Mouse (Mus musculus) MEL (cell line): Measurements from ENCODE around the gene Vax2. TPM values are rescaled to one million over a fixed set of nuclear protein-coding genes. Genes with fewer than 3 reads are reported as not detected.

Source experiments
- DNase-seq: peaks from one replicate; pipeline ENCODE4 v3.0.0; 2011; ENCODE audit warnings: low read depth, low spot score
- H3K27ac ChIP-seq: 2 replicates; pipeline ENCODE4 v1.5.1; 2012; ENCODE audit warnings: low read depth, mild to moderate bottlenecking, control low read depth, low read length, moderate library complexity; ENCODE audit not compliant: control insufficient read depth
- H3K27me3 ChIP-seq, 2 experiments: fragments of 150-350 bp in 1 of 2; sonication (generic) in 1 of 2; 2 replicates each; pipeline ENCODE4 v1.6.1; 2012; ENCODE audit warnings: low read length in 2 of 2, mild to moderate bottlenecking in 2 of 2, improper control_type of control experiment in 1 of 2, moderate library complexity in 1 of 2; ENCODE audit not compliant: insufficient read depth in 2 of 2, control insufficient read depth in 1 of 2
- H3K36me3 ChIP-seq, 2 experiments: 2 replicates each; pipeline ENCODE4 v1.6.1; 2012 to 2014; ENCODE audit warnings: low read length in 2 of 2, improper control_type of control experiment in 1 of 2, inconsistent platforms in 1 of 2, mild to moderate bottlenecking in 1 of 2; ENCODE audit not compliant: insufficient read depth in 2 of 2, control insufficient read depth in 1 of 2
- H3K4me1 ChIP-seq, 2 experiments: fragments of 150-350 bp in 1 of 2; sonication (generic) in 1 of 2; 2 replicates each; pipeline ENCODE4 v1.6.1; 2012; ENCODE audit warnings: low read length in 2 of 2, improper control_type of control experiment in 1 of 2, mild to moderate bottlenecking in 1 of 2; ENCODE audit not compliant: insufficient read depth in 2 of 2, control insufficient read depth in 1 of 2
- H3K4me3 ChIP-seq, 2 experiments: fragments of 150-350 bp in 1 of 2; sonication (generic) in 1 of 2; 2 replicates each; pipeline ENCODE4 v1.5.1; 2012; ENCODE audit warnings: low read depth in 2 of 2, low read length in 2 of 2, mild to moderate bottlenecking in 2 of 2, moderate library complexity in 2 of 2, control low read depth in 1 of 2, improper control_type of control experiment in 1 of 2; ENCODE audit not compliant: control insufficient read depth in 1 of 2, insufficient read depth in 1 of 2
- H3K79me2 ChIP-seq: 2 replicates; pipeline ENCODE4 v1.6.1; 2012; ENCODE audit warnings: mild to moderate bottlenecking, low read length, moderate library complexity; ENCODE audit not compliant: control insufficient read depth, poor library complexity, insufficient read depth
- H3K9ac ChIP-seq: 2 replicates; pipeline ENCODE4 v1.6.1; 2012; ENCODE audit warnings: low read depth, mild to moderate bottlenecking, control low read depth, low read length, moderate library complexity; ENCODE audit not compliant: control insufficient read depth, poor library complexity, severe bottlenecking
- H3K9me3 ChIP-seq: fragments of 150-350 bp; sonication (generic); replicated peaks from 2 replicates; pipeline ENCODE4 v1.6.1; 2012; ENCODE audit warnings: mild to moderate bottlenecking, low read length, improper control_type of control experiment, moderate library complexity; ENCODE audit not compliant: insufficient read depth
- CHD1 ChIP-seq: IDR thresholded peaks from 2 replicates; pipeline ENCODE4 v1.6.1; 2012; ENCODE audit warnings: low read depth, mild to moderate bottlenecking, inconsistent platforms, low read length, improper control_type of control experiment
- CTCF ChIP-seq, 3 experiments: IDR thresholded peaks in 2 of 3; conservative IDR thresholded peaks in 1 of 3; 2 replicates each; pipeline ENCODE4 v1.5.1; 2011 to 2012; ENCODE audit warnings: low read length in 3 of 3, low read depth in 2 of 3, mild to moderate bottlenecking in 2 of 3, improper control_type of control experiment in 1 of 3, inconsistent platforms in 1 of 3, mixed read lengths in 1 of 3, moderate library complexity in 1 of 3; ENCODE audit not compliant: control insufficient read depth in 1 of 3, insufficient read depth in 1 of 3, poor library complexity in 1 of 3, severe bottlenecking in 1 of 3
- GABPA ChIP-seq: IDR thresholded peaks from 2 replicates; pipeline ENCODE4 v1.6.1; 2012; ENCODE audit warnings: low read depth, mild to moderate bottlenecking, inconsistent platforms, low read length, improper control_type of control experiment, moderate library complexity
- MAX ChIP-seq: IDR thresholded peaks from 2 replicates; pipeline ENCODE4 v1.6.1; 2011; ENCODE audit warnings: low read length, improper control_type of control experiment
- MAZ ChIP-seq: IDR thresholded peaks from 2 replicates; pipeline ENCODE4 v1.6.1; 2012; ENCODE audit warnings: low read depth, mild to moderate bottlenecking, inconsistent platforms, low read length, improper control_type of control experiment
- MEF2A ChIP-seq: IDR thresholded peaks from 2 replicates; pipeline ENCODE4 v1.6.1; 2014; ENCODE audit warnings: low read depth, mild to moderate bottlenecking, inconsistent platforms, low read length, improper control_type of control experiment; ENCODE audit not compliant: poor library complexity, insufficient replicate concordance, severe bottlenecking; ENCODE audit errors: extremely low read depth
- MXI1 ChIP-seq: IDR thresholded peaks from 2 replicates; pipeline ENCODE4 v1.6.1; 2011; ENCODE audit warnings: mild to moderate bottlenecking, low read depth, low read length, improper control_type of control experiment
- NRF1 ChIP-seq: IDR thresholded peaks from 2 replicates; pipeline ENCODE4 v1.6.1; 2014; ENCODE audit warnings: low read depth, mild to moderate bottlenecking, inconsistent platforms, low read length, improper control_type of control experiment, moderate library complexity; ENCODE audit not compliant: poor library complexity, insufficient read depth, severe bottlenecking
- POLR2A ChIP-seq, 2 experiments: IDR thresholded peaks; 2 replicates each; pipeline ENCODE4 v1.6.1; 2011 to 2012; ENCODE audit warnings: low read length in 2 of 2, mild to moderate bottlenecking in 2 of 2, control low read depth in 1 of 2, improper control_type of control experiment in 1 of 2, low read depth in 1 of 2, moderate library complexity in 1 of 2; ENCODE audit not compliant: control insufficient read depth in 1 of 2, insufficient read depth in 1 of 2, poor library complexity in 1 of 2
- POLR2AphosphoS5 ChIP-seq: IDR thresholded peaks from 2 replicates; pipeline ENCODE4 v1.6.1; 2012; ENCODE audit warnings: low read depth, borderline replicate concordance, mild to moderate bottlenecking, inconsistent platforms, low read length, moderate library complexity, mixed read lengths
- RAD21 ChIP-seq: IDR thresholded peaks from 2 replicates; pipeline ENCODE4 v1.6.1; 2011; ENCODE audit warnings: mild to moderate bottlenecking, low read depth, low read length, improper control_type of control experiment
- RCOR1 ChIP-seq: IDR thresholded peaks from 2 replicates; pipeline ENCODE4 v1.6.1; 2012; ENCODE audit warnings: low read depth, mild to moderate bottlenecking, inconsistent platforms, low read length, improper control_type of control experiment
- SMC3 ChIP-seq: IDR thresholded peaks from 2 replicates; pipeline ENCODE4 v1.6.1; 2011; ENCODE audit warnings: low read depth, low read length, improper control_type of control experiment
- TCF12 ChIP-seq: IDR thresholded peaks from 2 replicates; pipeline ENCODE4 v1.6.1; 2014; ENCODE audit warnings: low read depth, mild to moderate bottlenecking, inconsistent platforms, low read length, improper control_type of control experiment, moderate library complexity
- USF2 ChIP-seq, 2 experiments: IDR thresholded peaks; 2 replicates each; pipeline ENCODE4 v1.6.1; 2011 to 2012; ENCODE audit warnings: improper control_type of control experiment in 2 of 2, low read length in 2 of 2, borderline replicate concordance in 1 of 2, inconsistent platforms in 1 of 2, low read depth in 1 of 2, mild to moderate bottlenecking in 1 of 2; ENCODE audit not compliant: insufficient read depth in 1 of 2
- ZC3H11A ChIP-seq: IDR thresholded peaks from 2 replicates; pipeline ENCODE4 v1.6.1; 2012; ENCODE audit warnings: low read depth, mild to moderate bottlenecking, inconsistent platforms, low read length, improper control_type of control experiment
- polyA plus RNA-seq, 2 experiments: library from polyadenylated mRNA; stranded (reverse) in 1 of 2; unstranded in 1 of 2; fragments of >175 nt in 1 of 2; fragments of >200 nt in 1 of 2; gene quantifications; 2 replicates each; pipeline versions ENCODE4 v1.2.1 to v1.2.4; 2012; ENCODE audit warnings: low replicate concordance in 2 of 2, low read depth in 1 of 2; ENCODE audit not compliant: insufficient read length in 2 of 2, insufficient read depth in 1 of 2, missing spikeins in 1 of 2
- total RNA-seq: library from RNA; depleted of rRNA; stranded (reverse); fragments of 300-350 nt; gene quantifications from 2 replicates; pipeline ENCODE4 v1.2.3, GENCODE M21; 2012

Vax2 gene
- total and polyA plus RNA-seq, 3 experiments = 0.46 to 3.2 TPM; not detected in 1

DNA sequence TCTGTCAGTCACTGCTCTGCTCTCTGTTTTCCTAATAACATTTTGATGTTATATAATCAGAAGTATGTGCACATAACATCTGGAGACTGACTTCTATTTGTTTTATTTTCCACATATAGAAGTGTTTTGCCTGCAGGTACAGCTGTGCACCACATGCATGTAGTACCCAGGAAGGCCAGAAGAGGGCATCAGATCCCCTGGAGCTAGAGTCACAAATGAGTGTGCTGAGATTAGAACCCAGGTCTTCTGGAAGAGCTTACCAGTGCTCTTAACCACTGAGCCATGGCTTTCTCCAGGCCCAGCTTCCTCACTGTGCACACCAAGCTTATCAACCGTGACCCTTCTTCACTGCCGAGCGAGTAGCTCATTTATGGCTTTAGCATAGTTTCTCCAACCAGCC, 17.4 kb downstream of the Vax2 start:
- Histone ChIP-seq H3K79me2 (no peaks in the 10 kb centered on the region), H3K9ac (no peak overlapping the region), H3K27ac (no peak overlapping the region)
- no peak for TF ChIP-seq TCF12
- no peak for TF ChIP-seq USF2 (IDR thresholded peaks at IDR 0.05; ENCODE audit: borderline replicate concordance in 1 of 2, insufficient read depth in 1 of 2, low read depth in 1 of 2, low read length in 2 of 2)
- TF ChIP-seq POLR2AphosphoS5 = no peak
- TF ChIP-seq CHD1 = no peak
- TF ChIP-seq NRF1 = no peak
- peak; percentile 48 for TF ChIP-seq SMC3
- TF ChIP-seq RAD21 = peak; percentile 14; the same call in 1 of the 2 replicates
- no peak for TF ChIP-seq GABPA
- TF ChIP-seq CTCF (IDR thresholded peaks at IDR 0.05 in 2 of 3, conservative IDR thresholded peaks at IDR 0.05 in 1 of 3; ENCODE audit: control insufficient read depth in 1 of 3, insufficient read depth in 1 of 3, low read depth in 2 of 3, low read length in 3 of 3, poor library complexity in 1 of 3, severe bottlenecking in 1 of 3) = peak; percentile 67 to 96 (median 67)
- TF ChIP-seq, all 39 proteins: peak for 3
- Histone ChIP-seq H3K4me3 (no peak overlapping the region), H3K4me1 (no peaks in the 10 kb centered on the region), H3K36me3 (no peaks in the 10 kb centered on the region), H3K27me3 (peaks cover 0 to under 1% of the 10 kb centered on the region in 2 experiments; a peak in 2 of 4 replicates), H3K9me3 (no peaks in the 10 kb centered on the region)
- DNase-seq = peak; percentile 68

DNA sequence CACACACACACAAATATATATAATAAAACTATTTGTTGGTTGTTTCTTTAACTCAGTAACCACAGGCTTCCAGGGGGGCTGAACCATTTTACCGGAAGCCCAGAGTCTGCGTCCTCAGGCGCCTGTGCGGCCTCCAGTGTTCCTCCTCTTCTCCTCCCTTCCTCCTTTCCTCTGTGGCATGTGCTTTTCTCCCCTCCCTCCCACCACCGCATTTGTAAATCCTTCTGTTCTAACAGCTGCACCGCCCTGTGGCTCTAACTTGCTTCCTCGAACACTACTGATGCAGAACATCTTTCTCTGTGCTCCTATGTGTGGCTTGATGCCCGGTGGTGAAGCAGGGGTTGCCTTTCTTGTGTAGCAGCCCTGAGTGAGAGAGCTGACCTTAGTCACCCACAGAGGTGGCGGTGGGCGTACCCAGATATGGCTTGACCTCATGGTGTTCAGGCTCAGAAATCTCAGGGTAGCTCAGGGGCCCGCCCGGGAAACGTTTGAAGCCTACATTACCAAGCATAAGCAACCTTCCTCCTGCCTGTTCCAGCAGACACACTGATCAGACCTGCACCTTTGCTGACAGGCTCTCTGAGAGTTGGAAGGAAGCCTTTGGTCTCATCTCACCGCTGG, 18.4 kb downstream of the Vax2 start:
- Histone ChIP-seq H3K27ac (no peak overlapping the region), H3K79me2 (no peaks in the 10 kb centered on the region), H3K9me3 (no peaks in the 10 kb centered on the region), H3K36me3 (no peaks in the 10 kb centered on the region), H3K4me1 (no peaks in the 10 kb centered on the region), H3K4me3 (no peak overlapping the region), H3K9ac (no peak overlapping the region), H3K27me3 (no peaks in the 10 kb centered on the region; a peak in 1 of 4 replicates)
- DNase-seq = no peak
- no peak for TF ChIP-seq RCOR1
- no peak for TF ChIP-seq MAX

DNA sequence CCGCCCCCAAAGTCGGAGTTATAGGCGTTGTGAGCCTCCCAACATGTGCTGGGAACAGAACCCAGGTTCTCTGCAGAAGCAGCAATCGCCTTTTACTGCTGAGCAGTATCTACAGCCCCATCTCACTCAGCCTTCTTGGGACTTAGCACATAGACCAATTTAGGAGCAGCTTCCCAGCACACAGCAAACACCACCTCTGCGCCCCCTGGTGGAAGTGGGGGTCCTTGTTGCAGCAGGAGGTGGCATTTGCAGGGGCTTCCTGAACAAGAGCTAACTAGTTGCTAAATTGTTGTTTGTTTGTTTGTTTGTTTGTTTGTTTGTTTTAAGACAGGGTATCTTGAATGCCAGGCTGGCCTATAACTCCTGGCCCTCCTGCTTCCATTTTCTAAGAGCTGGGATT, 20.1 kb downstream of the Vax2 start:
- Histone ChIP-seq H3K36me3 (no peaks in the 10 kb centered on the region), H3K27me3 (no peaks in the 10 kb centered on the region; a peak in 1 of 4 replicates), H3K4me3 (no peak overlapping the region), H3K9ac (no peak overlapping the region), H3K4me1 (no peaks in the 10 kb centered on the region), H3K9me3 (no peaks in the 10 kb centered on the region), H3K79me2 (no peaks in the 10 kb centered on the region), H3K27ac (no peak overlapping the region)
- TF ChIP-seq RCOR1 = no peak
- peak; percentile 87 for TF ChIP-seq SMC3
- no peak for TF ChIP-seq MEF2A
- no peak for TF ChIP-seq TCF12
- TF ChIP-seq POLR2A (IDR thresholded peaks at IDR 0.05; ENCODE audit: control insufficient read depth in 1 of 2, insufficient read depth in 1 of 2, low read depth in 1 of 2, low read length in 2 of 2, poor library complexity in 1 of 2) = no peak
- TF ChIP-seq ZC3H11A = peak; percentile 41; the same call in 1 of the 2 replicates
- TF ChIP-seq CTCF (IDR thresholded peaks at IDR 0.05 in 2 of 3, conservative IDR thresholded peaks at IDR 0.05 in 1 of 3; ENCODE audit: control insufficient read depth in 1 of 3, insufficient read depth in 1 of 3, low read depth in 2 of 3, low read length in 3 of 3, poor library complexity in 1 of 3, severe bottlenecking in 1 of 3) = peak; percentile 84 to 91 (median 88)
- TF ChIP-seq MAZ = no peak
- TF ChIP-seq MXI1 = no peak
- TF ChIP-seq RAD21 = peak; percentile 48
- no peak for TF ChIP-seq POLR2AphosphoS5
- DNase-seq = peak; percentile 81
